Mouse (Mus musculus): ENCODE results near the gene Nme4. TPM values are rescaled to one million over a fixed set of nuclear protein-coding genes. Genes with fewer than 3 reads are reported as not detected.

Gene Nme4
- polyA plus RNA-seq, 1 experiment from 2014 or later = 58.8 TPM

- no peak overlapping the region for H3K4me2 ChIP-seq
- no peak overlapping the region for H3K4me3 ChIP-seq (replicated peaks)
- no peaks in the 10 kb centered on the region for H3K9me3 ChIP-seq (replicated peaks)
- 0 out of 2 replicates have a peak, but pooled peaks cover 3% of the 10 kb centered on the region for H3K27me3 ChIP-seq
- DNase-seq (no peak), ATAC-seq (ENCODE audit: low read depth) (no peak)
- H3K9ac ChIP-seq = no peak overlapping the region
- WGBS (ENCODE audit: insufficient replicate concordance) = 72% methylated on average over 13 of the region's 13 CpGs
- H3K27ac ChIP-seq = no peak overlapping the region
- H3K36me3 ChIP-seq = no peaks in the 10 kb centered on the region
- 0 out of 2 replicates have a peak, but pooled peaks cover 4% of the 10 kb centered on the region for H3K4me1 ChIP-seq (replicated peaks)
Measured at GRCm38 (mm10) chr17:26042599-26043248, 52.7 kb downstream of the Nme4 start.

Other genes starting within 250 kb of the Nme4 start
- gene Wdr90, start 234.1 kb downstream of the Nme4 start, polyA plus RNA-seq (2015; fragmentation: Nextera tagmentation; extraction: Ambion mirVana) = 10.2 and 12.5 TPM in 2 replicates
- gene Mcrip2, start 226.8 kb downstream of the Nme4 start, polyA plus RNA-seq (2015; fragmentation: Nextera tagmentation; extraction: Ambion mirVana) = 62.1 and 66.2 TPM in 2 replicates
- gene Mettl26, start 220.5 kb downstream of the Nme4 start, polyA plus RNA-seq (2015; fragmentation: Nextera tagmentation; extraction: Ambion mirVana) = 43.9 and 46.9 TPM in 2 replicates
- 0.65 and 1.00 TPM in 2 replicates for gene Wfikkn1, start 214.7 kb downstream of the Nme4 start, polyA plus RNA-seq (2015; fragmentation: Nextera tagmentation; extraction: Ambion mirVana)
- gene Rab40c, start 175.9 kb downstream of the Nme4 start, polyA plus RNA-seq (2015; fragmentation: Nextera tagmentation; extraction: Ambion mirVana) = 6.5 and 7.0 TPM in 2 replicates
- gene Pigq, start 150.7 kb downstream of the Nme4 start, polyA plus RNA-seq (2015; fragmentation: Nextera tagmentation; extraction: Ambion mirVana) = 126 and 152 TPM in 2 replicates
- 5.1 and 7.2 TPM in 2 replicates for gene Nhlrc4, start 150.6 kb downstream of the Nme4 start, polyA plus RNA-seq (2015; fragmentation: Nextera tagmentation; extraction: Ambion mirVana)
- 0.24 and 0.32 TPM in 2 replicates for gene A930017K11Rik, start 143.0 kb downstream of the Nme4 start, polyA plus RNA-seq (2015; fragmentation: Nextera tagmentation; extraction: Ambion mirVana)
- 11.1 and 12.3 TPM in 2 replicates for gene Capn15, start 109.8 kb downstream of the Nme4 start, polyA plus RNA-seq (2015; fragmentation: Nextera tagmentation; extraction: Ambion mirVana)
- 1.8 and 1.9 TPM in 2 replicates for gene Rab11fip3, start 26.0 kb downstream of the Nme4 start, polyA plus RNA-seq (2015; fragmentation: Nextera tagmentation; extraction: Ambion mirVana)
- gene Decr2, start 5.3 kb downstream of the Nme4 start, polyA plus RNA-seq (2015; fragmentation: Nextera tagmentation; extraction: Ambion mirVana) = 11.1 and 13.8 TPM in 2 replicates
- gene Tmem8, start 17.7 kb upstream of the Nme4 start, polyA plus RNA-seq (2015; fragmentation: Nextera tagmentation; extraction: Ambion mirVana) = 1.3 and 1.7 TPM in 2 replicates
- 148 and 156 TPM in 2 replicates for gene Mrpl28, start 27.9 kb upstream of the Nme4 start, polyA plus RNA-seq (2015; fragmentation: Nextera tagmentation; extraction: Ambion mirVana)
- 2.9 and 3.7 TPM in 2 replicates for gene Axin1, start 43.1 kb upstream of the Nme4 start, polyA plus RNA-seq (2015; fragmentation: Nextera tagmentation; extraction: Ambion mirVana)
- 72.7 and 75.6 TPM in 2 replicates for gene Pdia2, start 103.5 kb upstream of the Nme4 start, polyA plus RNA-seq (2015; fragmentation: Nextera tagmentation; extraction: Ambion mirVana)
- 0.30 and 0.48 TPM in 2 replicates for gene Rgs11, start 107.3 kb upstream of the Nme4 start, polyA plus RNA-seq (2015; fragmentation: Nextera tagmentation; extraction: Ambion mirVana)
- 15.9 and 21.7 TPM in 2 replicates for gene Arhgdig, start 112.2 kb upstream of the Nme4 start, polyA plus RNA-seq (2015; fragmentation: Nextera tagmentation; extraction: Ambion mirVana)
- 11.9 and 12.0 TPM in 2 replicates for gene Fam234a, start 148.6 kb upstream of the Nme4 start, polyA plus RNA-seq (2015; fragmentation: Nextera tagmentation; extraction: Ambion mirVana)
- gene Luc7l, start 157.3 kb upstream of the Nme4 start, polyA plus RNA-seq (2015; fragmentation: Nextera tagmentation; extraction: Ambion mirVana) = 40.8 and 50.9 TPM in 2 replicates